Mouse (Mus musculus) midbrain, postnatal 0 days (tissue): ENCODE measurements around the gene Eif2ak4. TPM values are rescaled to one million over a fixed set of nuclear protein-coding genes. Genes with fewer than 3 reads are reported as not detected.

Source experiments
- ATAC-seq: fragments of 200-750 bp; cut with Nextera tagmentation; 2 replicates; pipeline ENCODE4 v1.8.0; 2017; ENCODE audit warnings: moderate number of reproducible peaks, mild to moderate bottlenecking, moderate TSS enrichment, moderate library complexity; ENCODE audit not compliant: low FRiP score
- DNase-seq: peaks from one replicate; pipeline ENCODE4 v3.0.0-alpha.2; 2015; ENCODE audit warnings: low spot score
- H3K27ac ChIP-seq: fragments of 300-500 bp; sonication (generic); 2 replicates; pipeline ENCODE4 v1.5.1; 2014; ENCODE audit warnings: low read depth, mild to moderate bottlenecking, low read length, mixed read lengths
- H3K27me3 ChIP-seq: fragments of 300-500 bp; sonication (generic); 2 replicates; pipeline ENCODE4 v1.6.1; 2014; ENCODE audit warnings: low read length, control low read depth, mixed read lengths; ENCODE audit not compliant: insufficient read depth
- H3K36me3 ChIP-seq: fragments of 300-500 bp; sonication (generic); 2 replicates; pipeline ENCODE4 v1.6.1; 2014; ENCODE audit warnings: low read length, control low read depth, mixed read lengths; ENCODE audit not compliant: insufficient read depth
- H3K4me1 ChIP-seq: fragments of 300-500 bp; sonication (generic); 2 replicates; pipeline ENCODE4 v1.6.1; 2014; ENCODE audit warnings: mild to moderate bottlenecking, control low read depth, antibody characterized with exemption, low read length, mixed read lengths; ENCODE audit not compliant: insufficient read depth
- H3K4me2 ChIP-seq: fragments of 300-500 bp; sonication (generic); 2 replicates; pipeline ENCODE4 v1.6.1; 2014; ENCODE audit warnings: low read depth, mild to moderate bottlenecking, low read length, mixed read lengths; ENCODE audit not compliant: poor library complexity, severe bottlenecking
- H3K4me3 ChIP-seq: fragments of 300-500 bp; sonication (generic); 2 replicates; pipeline ENCODE4 v1.5.1; 2014; ENCODE audit warnings: low read depth, mild to moderate bottlenecking, low read length, moderate library complexity
- H3K9ac ChIP-seq: fragments of 300-500 bp; sonication (generic); replicated peaks from 2 replicates; pipeline ENCODE4 v1.6.1; 2014; ENCODE audit warnings: mild to moderate bottlenecking, low read length, moderate library complexity, mixed read lengths; ENCODE audit not compliant: poor library complexity, severe bottlenecking
- H3K9me3 ChIP-seq: fragments of 300-500 bp; sonication (generic); 2 replicates; pipeline ENCODE4 v1.6.1; 2016; ENCODE audit warnings: low read length, control low read depth
- CTCF ChIP-seq: IDR thresholded peaks from 2 replicates; pipeline ENCODE4 v1.5.1; 2016; ENCODE audit warnings: antibody characterized with exemption, mild to moderate bottlenecking
- WGBS: fragments of 180-500 bp; shearing (Covaris S2); extraction: QIAGEN DNeasy Blood & Tissue Kit; methylation state at CpG from one replicate; pipeline ENCODE4 v1.1.7; 2014; 5-methylcytosine and 5-hydroxymethylcytosine counted together
- polyA plus RNA-seq: library from polyadenylated mRNA; unstranded; fragments of >200 nt; fragmentation: Nextera tagmentation; extraction: Ambion mirVana; gene quantifications from 2 replicates; pipeline ENCODE4 v1.2.1, GENCODE M21; 2015
- total RNA-seq: library from RNA; depleted of rRNA; stranded (reverse); fragments of >200 nt; gene quantifications from 2 replicates; pipeline ENCODE4 v1.2.3, GENCODE M21; 2014

The Eif2ak4 gene
- total and polyA plus RNA-seq, 2 experiments from 2014 or later, result 8.5 to 17.2 TPM

GRCm38 (mm10) chr2:118478833-118479549 is 90.6 kb downstream of the Eif2ak4 start:
- H3K4me1 ChIP-seq, result peaks cover 8% of the 10 kb centered on the region; the same call in 1 of the 2 replicates
- DNase-seq (no peak), ATAC-seq (peak; percentile 1)
- H3K36me3 ChIP-seq, result peaks cover 9% of the 10 kb centered on the region
- H3K27me3 ChIP-seq, result no peaks in the 10 kb centered on the region
- TF ChIP-seq CTCF, result no peak
- H3K4me3 ChIP-seq, result peak overlapping the region; percentile 71
- H3K9ac ChIP-seq, result peak overlapping the region; percentile 87
- no peaks in the 10 kb centered on the region for H3K9me3 ChIP-seq
- peak overlapping the region; percentile 52 for H3K4me2 ChIP-seq
- WGBS, result 3% methylated on average over 38 of the region's 52 CpGs
- peak overlapping the region; percentile 77 for H3K27ac ChIP-seq

- no peaks in the 10 kb centered on the region for H3K9me3 ChIP-seq
- H3K4me2 ChIP-seq, result peak within 1 kb of the TSS; percentile 52
- no peak; the same call in 1 of the 2 replicates for TF ChIP-seq CTCF
- H3K27me3 ChIP-seq, result no peaks in the 10 kb centered on the region
- peak within 1 kb of the TSS; percentile 87 for H3K9ac ChIP-seq
- ATAC-seq, result peak; percentile 93
- peak within 1 kb of the TSS; percentile 77 for H3K27ac ChIP-seq
- under 1% methylated on average over 35 of the region's 35 CpGs for WGBS
- H3K4me1 ChIP-seq, result peaks cover 8% of the 10 kb centered on the region; the same call in 1 of the 2 replicates
- H3K36me3 ChIP-seq, result peaks cover 9% of the 10 kb centered on the region; the same call in 1 of the 2 replicates
- peak; percentile 98 for DNase-seq
- H3K4me3 ChIP-seq, result peak within 1 kb of the TSS; percentile 71
Observed at GRCm38 (mm10) chr2:118479550-118479909, 91.1 kb downstream of the Eif2ak4 start, which contains the start of gene Srp14. TSS of gene Srp14 (minus strand) at chr2:118479711.

- Histone ChIP-seq H3K4me3 (no peak overlapping the region), H3K4me2 (no peak overlapping the region), H3K27ac (no peak overlapping the region), H3K27me3 (no peaks in the 10 kb centered on the region), H3K4me1 (peaks cover 8% of the 10 kb centered on the region; the same call in 1 of the 2 replicates), H3K9ac (no peak overlapping the region), H3K9me3 (no peaks in the 10 kb centered on the region), H3K36me3 (peaks cover 4% of the 10 kb centered on the region; the same call in 1 of the 2 replicates)
- TF ChIP-seq CTCF, result no peak
- WGBS, result 94% methylated on average over 7 of the region's 7 CpGs
- DNase-seq (no peak), ATAC-seq (no peak)
Observed at GRCm38 (mm10) chr2:118480886-118481285, 92.5 kb downstream of the Eif2ak4 start.

- H3K27ac ChIP-seq, result no peak overlapping the region
- no peaks in the 10 kb centered on the region for H3K27me3 ChIP-seq
- TF ChIP-seq CTCF, result no peak
- H3K4me2 ChIP-seq, result no peak overlapping the region
- H3K9me3 ChIP-seq, result no peaks in the 10 kb centered on the region
- 84% methylated on average over 5 of the region's 5 CpGs for WGBS
- H3K4me1 ChIP-seq, result peaks cover 7% of the 10 kb centered on the region; the same call in 1 of the 2 replicates
- H3K4me3 ChIP-seq, result no peak overlapping the region
- no peak for DNase-seq
- H3K9ac ChIP-seq, result no peak overlapping the region
- ATAC-seq, result no peak
- no peaks in the 10 kb centered on the region for H3K36me3 ChIP-seq
Observed at GRCm38 (mm10) chr2:118483032-118483431, 94.6 kb downstream of the Eif2ak4 start.

GRCm38 (mm10) chr2:118484386-118484898 is 96.0 kb downstream of the Eif2ak4 start:
- no peak for ATAC-seq
- TF ChIP-seq CTCF, result no peak
- Histone ChIP-seq H3K4me1 (no peaks in the 10 kb centered on the region), H3K4me3 (no peak overlapping the region), H3K9me3 (no peaks in the 10 kb centered on the region), H3K4me2 (no peak overlapping the region), H3K36me3 (no peaks in the 10 kb centered on the region), H3K27ac (no peak overlapping the region), H3K27me3 (no peaks in the 10 kb centered on the region), H3K9ac (no peak overlapping the region)
- WGBS, result 85% methylated on average over 9 of the region's 9 CpGs
- no peak for DNase-seq

- Histone ChIP-seq H3K9ac (no peak overlapping the region), H3K36me3 (no peaks in the 10 kb centered on the region), H3K4me3 (no peak overlapping the region), H3K4me2 (no peak overlapping the region), H3K4me1 (no peaks in the 10 kb centered on the region), H3K9me3 (no peaks in the 10 kb centered on the region), H3K27me3 (no peaks in the 10 kb centered on the region), H3K27ac (no peak overlapping the region)
- no peak for ATAC-seq
- WGBS, result 89% methylated on average over 3 of the region's 3 CpGs
- DNase-seq, result no peak
- TF ChIP-seq CTCF, result no peak
Observed at GRCm38 (mm10) chr2:118485415-118485814, 97.0 kb downstream of the Eif2ak4 start.
